Mouse (Mus musculus): Measurements from ENCODE around the gene Trim31. TPM values are rescaled to one million over a fixed set of nuclear protein-coding genes. Genes with fewer than 3 reads are reported as not detected.

Gene Trim31
- polyA plus RNA-seq, 1 experiment from 2014 or later: not detected

- Histone ChIP-seq H3K4me2 (peak overlapping the region; percentile 67), H3K36me3 (replicated peaks) (peaks cover 11% of the 10 kb centered on the region), H3K4me3 (replicated peaks) (peak overlapping the region; percentile 40), H3K27me3 (peaks cover 68% of the 10 kb centered on the region), H3K27ac (replicated peaks) (no peak overlapping the region), H3K9me3 (replicated peaks) (no peaks in the 10 kb centered on the region), H3K9ac (no peak overlapping the region), H3K4me1 (replicated peaks) (peaks cover 35% of the 10 kb centered on the region)
- WGBS (ENCODE audit: insufficient replicate concordance): 2% methylated on average over 62 of the region's 62 CpGs
- no peak for ATAC-seq (ENCODE audit: insufficient read depth)
These were observed 49.3 kb downstream of the Trim31 start for GRCm38 (mm10) chr17:36947051-36947819.

GRCm38 (mm10) chr17:36948286-36948685 is 50.4 kb downstream of the Trim31 start:
- Histone ChIP-seq H3K27ac (replicated peaks) (no peak overlapping the region), H3K4me1 (replicated peaks) (peaks cover 29% of the 10 kb centered on the region), H3K4me3 (replicated peaks) (no peak overlapping the region), H3K36me3 (replicated peaks) (peaks cover 11% of the 10 kb centered on the region), H3K9ac (no peak overlapping the region), H3K9me3 (replicated peaks) (no peaks in the 10 kb centered on the region), H3K4me2 (no peak overlapping the region), H3K27me3 (peaks cover 58% of the 10 kb centered on the region)
- 70% methylated on average over 1 of the region's 1 CpGs for WGBS (ENCODE audit: insufficient replicate concordance)
- ATAC-seq (ENCODE audit: insufficient read depth): no peak

- Histone ChIP-seq H3K9ac (no peak overlapping the region), H3K36me3 (replicated peaks) (peaks cover 11% of the 10 kb centered on the region), H3K9me3 (replicated peaks) (no peaks in the 10 kb centered on the region), H3K4me2 (no peak overlapping the region), H3K27ac (replicated peaks) (no peak overlapping the region), H3K4me1 (replicated peaks) (peaks cover 28% of the 10 kb centered on the region), H3K4me3 (replicated peaks) (no peak overlapping the region), H3K27me3 (peaks cover 48% of the 10 kb centered on the region)
- ATAC-seq (ENCODE audit: insufficient read depth): no peak
- 84% methylated on average over 8 of the region's 8 CpGs for WGBS (ENCODE audit: insufficient replicate concordance)
These were observed 51.3 kb downstream of the Trim31 start for GRCm38 (mm10) chr17:36949265-36949664.

GRCm38 (mm10) chr17:36950981-36951947 is 53.3 kb downstream of the Trim31 start, which contains the start of gene Ppp1r11:
Gene Ppp1r11, minus strand, starts transcription at chr17:36951741.
- H3K27ac ChIP-seq (replicated peaks): peak within 1 kb of the TSS; percentile 79
- WGBS (ENCODE audit: insufficient replicate concordance): under 1% methylated on average over 36 of the region's 36 CpGs
- peak within 1 kb of the TSS; percentile 82 for H3K4me3 ChIP-seq (replicated peaks)
- H3K4me1 ChIP-seq (replicated peaks): peaks cover 28% of the 10 kb centered on the region
- peak; percentile 98 for ATAC-seq (ENCODE audit: insufficient read depth)
- no peaks in the 10 kb centered on the region for H3K9me3 ChIP-seq (replicated peaks)
- peaks cover 15% of the 10 kb centered on the region for H3K36me3 ChIP-seq (replicated peaks)
- H3K9ac ChIP-seq: peak within 1 kb of the TSS; percentile 74
- peak within 1 kb of the TSS; percentile 82 for H3K4me2 ChIP-seq
- peaks cover 28% of the 10 kb centered on the region for H3K27me3 ChIP-seq

- Histone ChIP-seq H3K4me3 (replicated peaks) (no peak overlapping the region), H3K27me3 (peaks cover 14% of the 10 kb centered on the region), H3K36me3 (replicated peaks) (peaks cover 21% of the 10 kb centered on the region), H3K9me3 (replicated peaks) (no peaks in the 10 kb centered on the region), H3K9ac (no peak overlapping the region), H3K27ac (replicated peaks) (no peak overlapping the region), H3K4me1 (replicated peaks) (peaks cover 25% of the 10 kb centered on the region), H3K4me2 (no peak overlapping the region)
- WGBS (ENCODE audit: insufficient replicate concordance): 80% methylated on average over 2 of the region's 2 CpGs
- ATAC-seq (ENCODE audit: insufficient read depth): no peak
These were observed 54.7 kb downstream of the Trim31 start for GRCm38 (mm10) chr17:36952631-36953030.

- no peak overlapping the region for H3K4me3 ChIP-seq (replicated peaks)
- H3K27me3 ChIP-seq: peaks cover 10% of the 10 kb centered on the region
- H3K4me1 ChIP-seq (replicated peaks): peaks cover 29% of the 10 kb centered on the region
- WGBS (ENCODE audit: insufficient replicate concordance): 61% methylated on average over 1 of the region's 1 CpGs
- no peak overlapping the region for H3K27ac ChIP-seq (replicated peaks)
- no peaks in the 10 kb centered on the region for H3K9me3 ChIP-seq (replicated peaks)
- no peak overlapping the region for H3K9ac ChIP-seq
- no peak overlapping the region for H3K4me2 ChIP-seq
- H3K36me3 ChIP-seq (replicated peaks): peaks cover 21% of the 10 kb centered on the region
- no peak for ATAC-seq (ENCODE audit: insufficient read depth)
These were observed 55.1 kb downstream of the Trim31 start for GRCm38 (mm10) chr17:36953062-36953461.

GRCm38 (mm10) chr17:36957999-36958743 is 60.3 kb downstream of the Trim31 start, which contains the start of the genes Znrd1 and Znrd1as:
Gene Znrd1, minus strand, starts transcription at chr17:36958559.
Gene Znrd1as, plus strand, starts transcription at chr17:36958592.
- Histone ChIP-seq H3K9ac (peak within 1 kb of the TSS; percentile 70), H3K27ac (replicated peaks) (peak within 1 kb of the TSS; percentile 60), H3K4me3 (replicated peaks) (peak within 1 kb of the TSS; percentile 72), H3K27me3 (no peaks in the 10 kb centered on the region), H3K4me1 (replicated peaks) (peaks cover 20% of the 10 kb centered on the region), H3K9me3 (replicated peaks) (no peaks in the 10 kb centered on the region), H3K36me3 (replicated peaks) (0 out of 2 replicates have a peak, but pooled peaks cover 10% of the 10 kb centered on the region), H3K4me2 (peak within 1 kb of the TSS; percentile 79)
- peak; percentile 96 for ATAC-seq (ENCODE audit: insufficient read depth)
- WGBS (ENCODE audit: insufficient replicate concordance): under 1% methylated on average over 46 of the region's 46 CpGs

- no peak for ATAC-seq (ENCODE audit: insufficient read depth)
- 0 out of 2 replicates have a peak, but pooled peaks cover 10% of the 10 kb centered on the region for H3K36me3 ChIP-seq (replicated peaks)
- peak overlapping the region; percentile 79 for H3K4me2 ChIP-seq
- WGBS (ENCODE audit: insufficient replicate concordance): 14% methylated on average over 12 of the region's 12 CpGs
- H3K4me3 ChIP-seq (replicated peaks): peak overlapping the region; percentile 72
- H3K9me3 ChIP-seq (replicated peaks): no peaks in the 10 kb centered on the region
- no peaks in the 10 kb centered on the region for H3K27me3 ChIP-seq
- peak overlapping the region; percentile 60 for H3K27ac ChIP-seq (replicated peaks)
- peak overlapping the region; percentile 70 for H3K9ac ChIP-seq
- peaks cover 20% of the 10 kb centered on the region for H3K4me1 ChIP-seq (replicated peaks)
These were observed 61.0 kb downstream of the Trim31 start for GRCm38 (mm10) chr17:36958884-36959283.
